7 mouse cellular contexts compared by ENCODE assay signal in genomic region chr13:47013740-47014139, GRCm38 (mm10). TPM values are rescaled to one million over a fixed set of nuclear protein-coding genes. Genes with fewer than 3 reads are reported as not detected.
DNase-seq lines count a peak whose midpoint lies in the region; ATAC-seq and TF ChIP-seq lines count a peak whose summit lies in the region.

No protein-coding gene starts in this region.

- no peak overlapping the region for H3K27ac ChIP-seq in lung, embryonic 15.5 days
- H3K27ac ChIP-seq in forebrain, embryonic 15.5 days (replicated peaks), result no peak overlapping the region
- no peak overlapping the region for H3K27ac ChIP-seq in limb, embryonic 13.5 days
- H3K27ac ChIP-seq in small intestine, adult 2 months (ENCODE audit: insufficient read depth, low read depth, low read length), result no peak overlapping the region

- H3K9me3 ChIP-seq in lung, embryonic 15.5 days, result peaks cover 12% of the 10 kb centered on the region; the same call in 1 of the 2 replicates
- 0 out of 2 replicates have a peak, but pooled peaks cover 5% of the 10 kb centered on the region for H3K9me3 ChIP-seq in forebrain, embryonic 15.5 days
- H3K9me3 ChIP-seq in limb, embryonic 13.5 days, result peaks cover 37% of the 10 kb centered on the region

- no peak for TF ChIP-seq POLR2A in small intestine, adult 2 months (IDR thresholded peaks at IDR 0.05; ENCODE audit: low read depth, low read length)

- no peaks in the 10 kb centered on the region for H3K36me3 ChIP-seq in lung, embryonic 15.5 days
- H3K36me3 ChIP-seq in forebrain, embryonic 15.5 days, result no peaks in the 10 kb centered on the region
- peaks cover 5% of the 10 kb centered on the region; the same call in 1 of the 2 replicates for H3K36me3 ChIP-seq in limb, embryonic 13.5 days
- H3K36me3 ChIP-seq in small intestine, adult 2 months (ENCODE audit: control insufficient read depth, insufficient read depth, low read length), result no peaks in the 10 kb centered on the region

- TF ChIP-seq CTCF in small intestine, adult 2 months (IDR thresholded peaks at IDR 0.05; ENCODE audit: extremely low read depth, insufficient read length, insufficient replicate concordance, low read depth, low read length), result no peak

- peaks cover 13% of the 10 kb centered on the region for H3K4me1 ChIP-seq in lung, embryonic 15.5 days
- H3K4me1 ChIP-seq in forebrain, embryonic 15.5 days, result peaks cover 10% of the 10 kb centered on the region; the same call in 1 of the 2 replicates
- H3K4me1 ChIP-seq in limb, embryonic 13.5 days, result peaks cover 3% of the 10 kb centered on the region
- H3K4me1 ChIP-seq in small intestine, adult 2 months (ENCODE audit: control insufficient read depth, insufficient read depth, insufficient read length, low read length), result peaks cover 13% of the 10 kb centered on the region; the same call in 1 of the 2 replicates

- 64% methylated on average over 10 of the region's 10 CpGs for WGBS in lung, embryonic 15.5 days
- 69% methylated on average over 10 of the region's 10 CpGs for WGBS in forebrain, embryonic 15.5 days
- 64% methylated on average over 10 of the region's 10 CpGs for WGBS in limb, embryonic 13.5 days
- WGBS in small intestine, adult 2 months, result 72% methylated on average over 10 of the region's 10 CpGs

- no peak for ATAC-seq in lung, embryonic 15.5 days (ENCODE audit: borderline replicate concordance, extremely low read depth, low FRiP score, low TSS enrichment)
- ATAC-seq in forebrain, embryonic 15.5 days (replicated peaks), result peak; percentile 16; the same call in 1 of the 2 replicates
- ATAC-seq in limb, embryonic 13.5 days (ENCODE audit: low FRiP score, low read depth), result no peak

- H3K27me3 ChIP-seq in lung, embryonic 15.5 days, result no peaks in the 10 kb centered on the region
- no peaks in the 10 kb centered on the region for H3K27me3 ChIP-seq in forebrain, embryonic 15.5 days
- H3K27me3 ChIP-seq in limb, embryonic 13.5 days, result peaks cover 20% of the 10 kb centered on the region
- H3K27me3 ChIP-seq in small intestine, adult 2 months (ENCODE audit: control insufficient read depth, insufficient read depth, low read length), result no peaks in the 10 kb centered on the region

- H3K9ac ChIP-seq in lung, embryonic 15.5 days, result no peak overlapping the region
- 0 out of 2 replicates have a peak overlapping the region, but pooled peaks have one; percentile 72 for H3K9ac ChIP-seq in forebrain, embryonic 15.5 days (replicated peaks)
- H3K9ac ChIP-seq in limb, embryonic 13.5 days, result no peak overlapping the region

- H3K4me3 ChIP-seq in lung, embryonic 15.5 days, result peak overlapping the region; percentile 58
- peak overlapping the region; percentile 71 for H3K4me3 ChIP-seq in forebrain, embryonic 15.5 days
- H3K4me3 ChIP-seq in limb, embryonic 13.5 days, result peak overlapping the region; percentile 63
- peak overlapping the region; percentile 66 for H3K4me3 ChIP-seq in small intestine, adult 2 months (ENCODE audit: low read depth, low read length)

- DNase-seq in lung, postnatal 4 days, result no peak
- no peak for DNase-seq in urinary bladder, postnatal 10 days (ENCODE audit: low spot score)
- DNase-seq in spleen, postnatal 10 days (ENCODE audit: low spot score in 2 of 2), result no peak

- peak overlapping the region; percentile 100 for H3K4me2 ChIP-seq in lung, embryonic 15.5 days
- peak overlapping the region; percentile 99 for H3K4me2 ChIP-seq in forebrain, embryonic 15.5 days (replicated peaks)
- peak overlapping the region; percentile 99 for H3K4me2 ChIP-seq in limb, embryonic 13.5 days (replicated peaks)

RNA-seq across cellular contexts. Expression of gene Nhlrc1, which starts 0.9 kb away (rescaled TPM):
- polyA plus RNA-seq in lung, embryonic 15.5 days (2015; fragmentation: Nextera tagmentation; extraction: Ambion mirVana), result 3.4 and 4.3 TPM in 2 replicates
- 14.1 and 15.0 TPM in 2 replicates for polyA plus RNA-seq in forebrain, embryonic 15.5 days (2015; fragmentation: Nextera tagmentation; extraction: Ambion mirVana)
- polyA plus RNA-seq in limb, embryonic 13.5 days (2015; fragmentation: Nextera tagmentation; extraction: Ambion mirVana), result 3.4 and 4.3 TPM in 2 replicates
- polyA plus RNA-seq in small intestine, adult 2 months (2012; rRNA removed), result 2.4 and 4.7 TPM in 2 replicates

RNA-seq across cellular contexts. Expression of gene Kdm1b, which starts 29.6 kb away (rescaled TPM):
- polyA plus RNA-seq in lung, embryonic 15.5 days (2015; fragmentation: Nextera tagmentation; extraction: Ambion mirVana), result 9.8 and 10.5 TPM in 2 replicates
- polyA plus RNA-seq in forebrain, embryonic 15.5 days (2015; fragmentation: Nextera tagmentation; extraction: Ambion mirVana), result 21.8 and 22.3 TPM in 2 replicates
- 11.7 and 13.6 TPM in 2 replicates for polyA plus RNA-seq in limb, embryonic 13.5 days (2015; fragmentation: Nextera tagmentation; extraction: Ambion mirVana)
- polyA plus RNA-seq in small intestine, adult 2 months (2012; rRNA removed), result 4.3 and 5.8 TPM in 2 replicates

RNA-seq across cellular contexts. Expression of gene Tpmt, which starts 30.8 kb away (rescaled TPM):
- polyA plus RNA-seq in lung, embryonic 15.5 days (2015; fragmentation: Nextera tagmentation; extraction: Ambion mirVana), result 22.2 and 23.8 TPM in 2 replicates
- polyA plus RNA-seq in forebrain, embryonic 15.5 days (2015; fragmentation: Nextera tagmentation; extraction: Ambion mirVana), result 23.2 and 23.6 TPM in 2 replicates
- 20.6 and 24.0 TPM in 2 replicates for polyA plus RNA-seq in limb, embryonic 13.5 days (2015; fragmentation: Nextera tagmentation; extraction: Ambion mirVana)
- 1.5 and 2.8 TPM in 2 replicates for polyA plus RNA-seq in small intestine, adult 2 months (2012; rRNA removed)
